Comparison of ENCODE assay signal across 15 mouse cellular contexts in genomic region chr15:84490486-84490885, GRCm38 (mm10).
"Had no signal": no experiment of that assay in that cellular context is flagged by ENCODE, and none has a peak within 500 bp of the region (broad histone marks: within the 10 kb centered on the region; RNA-seq: fewer than 3 reads in every experiment).

No protein-coding gene starts in this region.

- DNase-seq: kidney, adult 2 months; kidney, postnatal 14 days; lung, embryonic 14.5 days; lung, postnatal 10 days; lung, postnatal 4 days; right cerebral cortex, adult 18-20 months; right cerebral cortex, postnatal 25 days; thymus, postnatal 36 days had no signal

- H3K36me3 ChIP-seq: intestine, embryonic 15.5 days; kidney, embryonic 15.5 days; limb, embryonic 10.5 days; neural tube, embryonic 12.5 days had no signal

- H3K9me3 ChIP-seq: intestine, embryonic 15.5 days; kidney, embryonic 15.5 days; limb, embryonic 10.5 days; neural tube, embryonic 12.5 days had no signal

- H3K4me3 ChIP-seq: intestine, embryonic 15.5 days; kidney, embryonic 15.5 days; left cerebral cortex, adult 2 months; limb, embryonic 10.5 days; myocyte; neural tube, embryonic 12.5 days had no signal

- ATAC-seq: intestine, embryonic 15.5 days had no signal

- H3K9ac ChIP-seq: intestine, embryonic 15.5 days; kidney, embryonic 15.5 days; lung, embryonic 14.5 days; neural tube, embryonic 12.5 days had no signal

- H3K27me3 ChIP-seq: intestine, embryonic 15.5 days; neural tube, embryonic 12.5 days had no signal

- H3K27ac ChIP-seq: intestine, embryonic 15.5 days; kidney, embryonic 15.5 days; left cerebral cortex, adult 2 months; limb, embryonic 10.5 days; neural tube, embryonic 12.5 days had no signal

- H3K4me2 ChIP-seq: intestine, embryonic 15.5 days; kidney, embryonic 15.5 days; liver, embryonic 11.5 days; lung, embryonic 14.5 days; neural tube, embryonic 12.5 days had no signal

- H3K4me1 ChIP-seq: intestine, embryonic 15.5 days; neural tube, embryonic 12.5 days had no signal
